Mouse (Mus musculus) heart, embryonic 13.5 days (tissue): Measurements from ENCODE around the gene Adamts12. TPM values are rescaled to one million over a fixed set of nuclear protein-coding genes. Genes with fewer than 3 reads are reported as not detected.

Source experiments
- ATAC-seq: fragments of 200-750 bp; cut with Nextera tagmentation; 2 replicates; pipeline ENCODE4 v1.8.0; 2017; ENCODE audit warnings: moderate TSS enrichment; ENCODE audit not compliant: insufficient number of reproducible peaks, low FRiP score, low TSS enrichment; ENCODE audit errors: extremely low read depth
- H3K27ac ChIP-seq: fragments of 300-500 bp; sonication (generic); replicated peaks from 2 replicates; pipeline ENCODE4 v1.5.1; 2015; ENCODE audit warnings: moderate library complexity, mild to moderate bottlenecking, inconsistent platforms
- H3K27me3 ChIP-seq: fragments of 300-500 bp; sonication (generic); replicated peaks from 2 replicates; pipeline ENCODE4 v1.6.1; 2015; ENCODE audit warnings: mild to moderate bottlenecking, inconsistent platforms
- H3K36me3 ChIP-seq: fragments of 300-500 bp; sonication (generic); 2 replicates; pipeline ENCODE4 v1.6.1; 2015; ENCODE audit warnings: mild to moderate bottlenecking, inconsistent platforms
- H3K4me1 ChIP-seq: fragments of 300-500 bp; sonication (generic); 2 replicates; pipeline ENCODE4 v1.6.1; 2015; ENCODE audit warnings: inconsistent platforms
- H3K4me2 ChIP-seq: fragments of 300-500 bp; sonication (generic); 2 replicates; pipeline ENCODE4 v1.6.1; 2015; ENCODE audit warnings: inconsistent platforms, mild to moderate bottlenecking, moderate library complexity
- H3K4me3 ChIP-seq: fragments of 300-500 bp; sonication (generic); 2 replicates; pipeline ENCODE4 v1.5.1; 2015; ENCODE audit warnings: moderate library complexity, mild to moderate bottlenecking, inconsistent platforms
- H3K9ac ChIP-seq: fragments of 300-500 bp; sonication (generic); 2 replicates; pipeline ENCODE4 v1.6.1; 2015; ENCODE audit warnings: inconsistent platforms, mild to moderate bottlenecking, moderate library complexity
- H3K9me3 ChIP-seq: fragments of 300-500 bp; sonication (generic); 2 replicates; pipeline ENCODE4 v1.6.1; 2016; ENCODE audit warnings: inconsistent platforms
- WGBS: fragments of 180-500 bp; shearing (Covaris S2); methylation state at CpG from one replicate; pipeline ENCODE4 v1.1.7; 2015; ENCODE audit warnings: mixed read lengths; 5-methylcytosine and 5-hydroxymethylcytosine counted together
- polyA plus RNA-seq: library from polyadenylated mRNA; unstranded; fragments of >200 nt; fragmentation: Nextera tagmentation; extraction: Ambion mirVana; gene quantifications from 2 replicates; pipeline ENCODE4 v1.2.1, GENCODE M21; 2015

Gene Adamts12
- polyA plus RNA-seq, 1 experiment from 2014 or later: 0.98 TPM

- Histone ChIP-seq H3K4me1 (no peaks in the 10 kb centered on the region), H3K27ac (no peak overlapping the region), H3K9ac (no peak overlapping the region), H3K4me3 (no peak overlapping the region), H3K4me2 (no peak overlapping the region), H3K36me3 (no peaks in the 10 kb centered on the region), H3K9me3 (no peaks in the 10 kb centered on the region), H3K27me3 (no peaks in the 10 kb centered on the region)
- 80% methylated on average over 7 of the region's 7 CpGs for WGBS
- ATAC-seq: no peak
Measured at GRCm38 (mm10) chr15:11339467-11340180, 275.0 kb downstream of the Adamts12 start.

- Histone ChIP-seq H3K27ac (no peak overlapping the region), H3K9me3 (no peaks in the 10 kb centered on the region), H3K36me3 (no peaks in the 10 kb centered on the region), H3K4me3 (no peak overlapping the region), H3K4me1 (no peaks in the 10 kb centered on the region), H3K9ac (no peak overlapping the region), H3K27me3 (no peaks in the 10 kb centered on the region), H3K4me2 (no peak overlapping the region)
- no peak for ATAC-seq
- 67% methylated on average over 3 of the region's 3 CpGs for WGBS
Measured at GRCm38 (mm10) chr15:11355865-11356264, 291.3 kb downstream of the Adamts12 start.

GRCm38 (mm10) chr15:11357501-11357900 is 292.9 kb downstream of the Adamts12 start:
- H3K27ac ChIP-seq: no peak overlapping the region
- H3K4me3 ChIP-seq: no peak overlapping the region
- no peaks in the 10 kb centered on the region for H3K36me3 ChIP-seq
- H3K27me3 ChIP-seq: no peaks in the 10 kb centered on the region
- H3K9me3 ChIP-seq: no peaks in the 10 kb centered on the region
- WGBS: 98% methylated on average over 2 of the region's 2 CpGs
- H3K9ac ChIP-seq: no peak overlapping the region
- H3K4me2 ChIP-seq: no peak overlapping the region
- H3K4me1 ChIP-seq: no peaks in the 10 kb centered on the region
- ATAC-seq: no peak

GRCm38 (mm10) chr15:11360888-11361287 is 296.3 kb downstream of the Adamts12 start:
- H3K9ac ChIP-seq: no peak overlapping the region
- no peak overlapping the region for H3K4me3 ChIP-seq
- H3K27ac ChIP-seq: no peak overlapping the region
- WGBS: 58% methylated on average over 1 of the region's 1 CpGs
- H3K4me2 ChIP-seq: no peak overlapping the region
- no peaks in the 10 kb centered on the region for H3K36me3 ChIP-seq
- no peaks in the 10 kb centered on the region for H3K4me1 ChIP-seq
- ATAC-seq: no peak
- no peaks in the 10 kb centered on the region for H3K27me3 ChIP-seq
- no peaks in the 10 kb centered on the region for H3K9me3 ChIP-seq

- Histone ChIP-seq H3K4me2 (no peak overlapping the region), H3K36me3 (no peaks in the 10 kb centered on the region), H3K27ac (no peak overlapping the region), H3K9ac (no peak overlapping the region), H3K27me3 (no peaks in the 10 kb centered on the region), H3K4me3 (no peak overlapping the region), H3K9me3 (no peaks in the 10 kb centered on the region), H3K4me1 (no peaks in the 10 kb centered on the region)
- WGBS: 75% methylated on average over 5 of the region's 5 CpGs
- no peak for ATAC-seq
Measured at GRCm38 (mm10) chr15:11361824-11362223, 297.2 kb downstream of the Adamts12 start.

- 14% methylated on average over 2 of the region's 2 CpGs for WGBS
- H3K9me3 ChIP-seq: no peaks in the 10 kb centered on the region
- no peak overlapping the region for H3K9ac ChIP-seq
- H3K27me3 ChIP-seq: no peaks in the 10 kb centered on the region
- no peak overlapping the region for H3K4me2 ChIP-seq
- no peaks in the 10 kb centered on the region for H3K4me1 ChIP-seq
- H3K4me3 ChIP-seq: no peak overlapping the region
- H3K36me3 ChIP-seq: no peaks in the 10 kb centered on the region
- no peak overlapping the region for H3K27ac ChIP-seq
- ATAC-seq: no peak
Measured at GRCm38 (mm10) chr15:11364112-11364511, 299.5 kb downstream of the Adamts12 start.

GRCm38 (mm10) chr15:11364795-11365194 is 300.2 kb downstream of the Adamts12 start:
- Histone ChIP-seq H3K36me3 (no peaks in the 10 kb centered on the region), H3K27me3 (no peaks in the 10 kb centered on the region), H3K9me3 (no peaks in the 10 kb centered on the region), H3K9ac (no peak overlapping the region), H3K4me1 (no peaks in the 10 kb centered on the region), H3K27ac (no peak overlapping the region), H3K4me3 (no peak overlapping the region), H3K4me2 (no peak overlapping the region)
- 79% methylated on average over 1 of the region's 1 CpGs for WGBS
- ATAC-seq: no peak

- no peaks in the 10 kb centered on the region for H3K27me3 ChIP-seq
- H3K36me3 ChIP-seq: no peaks in the 10 kb centered on the region
- no peak for ATAC-seq
- H3K27ac ChIP-seq: no peak overlapping the region
- H3K4me2 ChIP-seq: no peak overlapping the region
- H3K4me3 ChIP-seq: no peak overlapping the region
- H3K4me1 ChIP-seq: no peaks in the 10 kb centered on the region
- no peak overlapping the region for H3K9ac ChIP-seq
- 70% methylated on average over 3 of the region's 3 CpGs for WGBS
- no peaks in the 10 kb centered on the region for H3K9me3 ChIP-seq
Measured at GRCm38 (mm10) chr15:11369572-11369971, 305.0 kb downstream of the Adamts12 start.

- Histone ChIP-seq H3K27ac (no peak overlapping the region), H3K4me1 (no peaks in the 10 kb centered on the region), H3K4me2 (no peak overlapping the region), H3K36me3 (no peaks in the 10 kb centered on the region), H3K4me3 (no peak overlapping the region), H3K9me3 (no peaks in the 10 kb centered on the region), H3K9ac (no peak overlapping the region), H3K27me3 (no peaks in the 10 kb centered on the region)
- 67% methylated on average over 7 of the region's 7 CpGs for WGBS
- ATAC-seq: no peak
Measured at GRCm38 (mm10) chr15:11370477-11371085, 306.0 kb downstream of the Adamts12 start.

GRCm38 (mm10) chr15:11379431-11380086 is 315.0 kb downstream of the Adamts12 start:
- 74% methylated on average over 8 of the region's 8 CpGs for WGBS
- Histone ChIP-seq H3K27ac (no peak overlapping the region), H3K9me3 (no peaks in the 10 kb centered on the region), H3K4me1 (no peaks in the 10 kb centered on the region), H3K9ac (no peak overlapping the region), H3K4me2 (no peak overlapping the region), H3K4me3 (no peak overlapping the region), H3K36me3 (peaks cover 21% of the 10 kb centered on the region), H3K27me3 (no peaks in the 10 kb centered on the region)
- ATAC-seq: no peak

- no peak for ATAC-seq
- H3K4me1 ChIP-seq: no peaks in the 10 kb centered on the region
- H3K27me3 ChIP-seq: no peaks in the 10 kb centered on the region
- 45% methylated on average over 8 of the region's 8 CpGs for WGBS
- H3K4me3 ChIP-seq: no peak overlapping the region
- H3K27ac ChIP-seq: no peak overlapping the region
- H3K9ac ChIP-seq: no peak overlapping the region
- H3K36me3 ChIP-seq: peaks cover 26% of the 10 kb centered on the region
- H3K4me2 ChIP-seq: no peak overlapping the region
- H3K9me3 ChIP-seq: no peaks in the 10 kb centered on the region
Measured at GRCm38 (mm10) chr15:11380087-11380530, 315.5 kb downstream of the Adamts12 start.
